ENCODE assay signal across 22 mouse cellular contexts in genomic region chr14:32695906-32696305, GRCm38 (mm10). TPM values are rescaled to one million over a fixed set of nuclear protein-coding genes. Genes with fewer than 3 reads are reported as not detected.
"Had no signal": no experiment of that assay in that cellular context is flagged by ENCODE, and none has a peak within 500 bp of the region (broad histone marks: within the 10 kb centered on the region; RNA-seq: fewer than 3 reads in every experiment).

No protein-coding gene starts in this region.

- ATAC-seq: forebrain, embryonic 13.5 days; forebrain, embryonic 14.5 days; forebrain, embryonic 15.5 days; forebrain, embryonic 16.5 days; forebrain, postnatal 0 days had no signal

- DNase-seq: cerebellum, adult 8-10 months; cerebellum, adult 9-10 months; cerebellum, adult 9-11 months; cerebellum, postnatal 10 days; cerebellum, postnatal 14 days; cerebellum, postnatal 25 days; cerebellum, postnatal 36 days; embryo, embryonic 11 days; forebrain, postnatal 0 days; gastrocnemius, adult 2 months; gastrocnemius, postnatal 10 days; gastrocnemius, postnatal 14 days; gastrocnemius, postnatal 25 days; gastrocnemius, postnatal 36 days; heart, adult 11 months; heart, adult 18-20 months; heart, adult 2 months had no signal

RNA-seq across cellular contexts. Expression of gene 3425401B19Rik, which starts 10.8 kb away (rescaled TPM):
- total RNA-seq: common myeloid progenitor, adult 5-6 weeks; forebrain, postnatal 0 days had no signal
